Mouse (Mus musculus) small intestine, adult 2 months (tissue): ENCODE data around the gene Sugp1. TPM values are rescaled to one million over a fixed set of nuclear protein-coding genes. Genes with fewer than 3 reads are reported as not detected.

Experiments used
- H3K27ac ChIP-seq: fragments of 200-500 bp; 2 replicates; pipeline ENCODE4 v1.5.1; 2012; ENCODE audit warnings: low read depth, low read length, control low read depth, inconsistent platforms; ENCODE audit not compliant: insufficient read depth
- H3K27me3 ChIP-seq: fragments of 200-500 bp; 2 replicates; pipeline ENCODE4 v1.6.1; 2012; ENCODE audit warnings: mild to moderate bottlenecking, moderate library complexity, low read length, inconsistent platforms; ENCODE audit not compliant: control insufficient read depth, insufficient read depth
- H3K36me3 ChIP-seq: fragments of 200-500 bp; 2 replicates; pipeline ENCODE4 v1.6.1; 2012; ENCODE audit warnings: mild to moderate bottlenecking, low read length, control low read depth, inconsistent platforms; ENCODE audit not compliant: control insufficient read depth, insufficient read depth
- H3K4me1 ChIP-seq: fragments of 200-500 bp; 2 replicates; pipeline ENCODE4 v1.6.1; 2012; ENCODE audit warnings: low read length, inconsistent platforms, mixed read lengths; ENCODE audit not compliant: control insufficient read depth, insufficient read depth, insufficient read length
- H3K4me3 ChIP-seq: fragments of 200-500 bp; 2 replicates; pipeline ENCODE4 v1.5.1; 2012; ENCODE audit warnings: low read depth, mild to moderate bottlenecking, control low read depth, inconsistent platforms, low read length, moderate library complexity
- CTCF ChIP-seq: fragments of 200-500 bp; IDR thresholded peaks from 2 replicates; pipeline ENCODE4 v1.5.1; 2012; ENCODE audit warnings: low read depth, mild to moderate bottlenecking, control low read depth, inconsistent platforms, low read length, moderate library complexity, mixed read lengths; ENCODE audit not compliant: insufficient replicate concordance, insufficient read length; ENCODE audit errors: extremely low read depth
- POLR2A ChIP-seq: fragments of 200-500 bp; IDR thresholded peaks from 2 replicates; pipeline ENCODE4 v1.6.1; 2012; ENCODE audit warnings: low read depth, mild to moderate bottlenecking, control low read depth, inconsistent platforms, low read length, moderate library complexity
- WGBS: fragments of 180-500 bp; shearing (Covaris S2); methylation state at CpG from one replicate; pipeline ENCODE4 v1.1.7; 2018; 5-methylcytosine and 5-hydroxymethylcytosine counted together
- polyA plus RNA-seq: library from polyadenylated mRNA; depleted of rRNA; stranded (reverse); fragments of >200 nt; gene quantifications from 2 replicates; pipeline ENCODE4 v1.2.3, GENCODE M21; 2012; rRNA removed

Sugp1 gene
- polyA plus RNA-seq, 1 experiment, result 10.4 TPM

- Histone ChIP-seq H3K4me1 (no peaks in the 10 kb centered on the region; the same call in 1 of the 2 replicates), H3K27me3 (peaks cover 16% of the 10 kb centered on the region), H3K4me3 (no peak within 1 kb of the TSS), H3K36me3 (no peaks in the 10 kb centered on the region), H3K27ac (no peak within 1 kb of the TSS)
- WGBS, result 3% methylated on average over 19 of the region's 19 CpGs
- no peak for TF ChIP-seq POLR2A
- TF ChIP-seq CTCF, result no peak
Observed at GRCm38 (mm10) chr8:70120667-70121066, 78.1 kb downstream of the Sugp1 start, which contains the start of gene Ncan. Ncan (minus strand) TSS chr8:70120873.

Other genes starting within 250 kb of the Sugp1 start
- gene Gmip, start 234.1 kb upstream of the Sugp1 start, polyA plus RNA-seq, result 36.8 and 58.3 TPM in 2 replicates
- gene Lpar2, start 220.4 kb upstream of the Sugp1 start, polyA plus RNA-seq, result 2.0 and 2.2 TPM in 2 replicates
- 2.1 and 9.1 TPM in 2 replicates for gene Pbx4, start 210.3 kb upstream of the Sugp1 start, polyA plus RNA-seq
- 0.03 and 0.20 TPM in 2 replicates for gene Cilp2, start 155.1 kb upstream of the Sugp1 start, polyA plus RNA-seq
- 0.98 and 1.9 TPM in 2 replicates for gene Tssk6, start 140.6 kb upstream of the Sugp1 start, polyA plus RNA-seq
- gene Ndufa13, start 140.3 kb upstream of the Sugp1 start, polyA plus RNA-seq, result 88.6 and 149 TPM in 2 replicates
- gene Yjefn3, start 140.1 kb upstream of the Sugp1 start, polyA plus RNA-seq, result 4.6 and 4.8 TPM in 2 replicates
- 46.0 and 101 TPM in 2 replicates for gene Gatad2a, start 46.4 kb upstream of the Sugp1 start, polyA plus RNA-seq
- gene Mau2, start 79 bp upstream of the Sugp1 start, polyA plus RNA-seq, result 63.2 and 107 TPM in 2 replicates
- 608 and 1,607 TPM in 2 replicates for gene Tm6sf2, start 30.1 kb downstream of the Sugp1 start, polyA plus RNA-seq
- gene Hapln4, start 40.6 kb downstream of the Sugp1 start, polyA plus RNA-seq, result 0.53 and 2.5 TPM in 2 replicates
- 0.04 TPM in 1 of 2 replicates, not detected in the other for gene Ncan, start 78.1 kb downstream of the Sugp1 start, polyA plus RNA-seq
- 4.9 and 9.2 TPM in 2 replicates for gene Nr2c2ap, start 88.5 kb downstream of the Sugp1 start, polyA plus RNA-seq
- gene Rfxank, start 96.3 kb downstream of the Sugp1 start, polyA plus RNA-seq, result 23.9 and 44.9 TPM in 2 replicates
- gene Borcs8, start 96.7 kb downstream of the Sugp1 start, polyA plus RNA-seq, result 43.3 and 83.7 TPM in 2 replicates
- 1.6 and 5.3 TPM in 2 replicates for gene Mef2b, start 96.9 kb downstream of the Sugp1 start, polyA plus RNA-seq
- gene Tmem161a, start 129.5 kb downstream of the Sugp1 start, polyA plus RNA-seq, result 66.9 and 89.5 TPM in 2 replicates
- gene Slc25a42, start 169.5 kb downstream of the Sugp1 start, polyA plus RNA-seq, result 16.7 and 23.2 TPM in 2 replicates
- gene Sugp2, start 191.4 kb downstream of the Sugp1 start, polyA plus RNA-seq, result 8.5 and 23.4 TPM in 2 replicates
- 11.6 and 17.9 TPM in 2 replicates for gene Armc6, start 191.7 kb downstream of the Sugp1 start, polyA plus RNA-seq
- 4.8 and 9.4 TPM in 2 replicates for gene Homer3, start 240.0 kb downstream of the Sugp1 start, polyA plus RNA-seq